Mouse (Mus musculus) heart, adult 8-10 months (tissue): ENCODE data around the gene Thy1. TPM values are rescaled to one million over a fixed set of nuclear protein-coding genes. Genes with fewer than 3 reads are reported as not detected.

Experiments
- DNase-seq: peaks from one replicate; pipeline ENCODE4 v3.0.0; 2022; ENCODE audit warnings: low spot score
- total RNA-seq, 4 experiments: library from RNA; stranded (reverse); gene quantifications; 2 replicates each; pipeline ENCODE4 v1.2.4; 2022

Thy1 gene
- total RNA-seq = 10 to 100 TPM in 2 of 4 experiments, 1 to 10 TPM in 2; 8.9 to 12.4 (median 11.0) TPM

DNA sequence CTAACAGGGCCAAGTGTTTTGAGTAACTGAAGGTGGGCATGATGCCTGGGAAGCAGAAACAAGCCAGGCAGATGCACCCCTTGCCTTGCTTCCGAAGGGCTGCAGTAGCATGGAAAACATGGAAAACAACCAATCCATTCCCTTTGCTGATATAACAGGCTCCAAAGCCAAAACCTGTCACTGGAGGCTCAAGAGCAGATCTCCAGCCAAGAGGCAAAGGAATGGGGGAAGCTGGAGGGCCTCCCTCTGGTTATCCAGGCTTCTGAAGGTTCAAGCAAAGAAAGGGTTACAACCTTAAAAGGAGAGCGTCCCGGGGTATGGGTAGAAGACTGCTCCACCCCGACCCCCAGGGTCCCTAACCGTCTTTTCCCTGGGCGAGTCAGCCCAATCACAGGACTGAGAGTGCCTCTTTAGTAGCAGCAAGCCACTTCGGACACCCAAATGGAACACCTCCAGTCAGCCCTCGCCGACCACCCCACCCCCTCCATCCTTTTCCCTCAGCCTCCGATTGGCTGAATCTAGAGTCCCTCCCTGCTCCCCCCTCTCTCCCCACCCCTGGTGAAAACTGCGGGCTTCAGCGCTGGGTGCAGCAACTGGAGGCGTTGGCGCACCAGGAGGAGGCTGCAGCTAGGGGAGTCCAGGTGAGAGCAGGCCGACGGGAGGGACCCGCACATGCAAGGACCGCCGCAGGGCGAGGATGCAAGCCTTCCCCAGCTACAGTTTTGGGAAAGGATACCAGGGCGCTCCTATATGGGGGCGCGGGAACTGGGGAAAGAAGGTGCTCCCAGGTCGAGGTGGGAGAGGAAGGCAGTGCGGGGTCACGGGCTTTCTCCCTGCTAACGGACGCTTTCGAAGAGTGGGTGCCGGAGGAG is at the start of gene Thy1:
Gene Thy1, plus strand, starts transcription at position 549 of the 872 bp plus-strand sequence.
- DNase-seq = peak; percentile 26

GRCm38 (mm10) chr9:43997681-43998080 is 45.5 kb upstream of the Thy1 start:
- no peak for DNase-seq

DNA sequence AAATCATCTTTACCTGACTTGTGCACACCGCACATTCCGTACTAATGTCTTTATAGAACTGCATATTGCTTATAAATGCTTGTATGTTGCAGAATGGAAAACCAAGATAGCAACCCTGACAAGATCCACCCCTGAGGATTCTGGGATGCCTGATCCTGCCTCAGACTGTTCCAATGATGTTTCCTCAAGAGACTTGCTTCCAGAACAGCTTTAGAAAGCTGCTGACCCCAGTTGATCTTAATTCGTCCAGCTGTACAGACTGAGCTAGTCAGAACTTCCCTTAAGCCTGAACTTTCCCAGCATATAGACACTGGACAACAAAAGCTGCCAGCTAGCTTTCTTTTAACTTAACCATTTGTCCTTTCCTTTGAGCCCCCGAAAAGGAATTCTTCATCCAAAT is 44.3 kb upstream of the Thy1 start:
- no peak for DNase-seq

- DNase-seq = no peak
Observed at GRCm38 (mm10) chr9:44004362-44004761, 38.8 kb upstream of the Thy1 start.

GRCm38 (mm10) chr9:44005305-44005704 is 37.9 kb upstream of the Thy1 start:
- DNase-seq = no peak

DNA sequence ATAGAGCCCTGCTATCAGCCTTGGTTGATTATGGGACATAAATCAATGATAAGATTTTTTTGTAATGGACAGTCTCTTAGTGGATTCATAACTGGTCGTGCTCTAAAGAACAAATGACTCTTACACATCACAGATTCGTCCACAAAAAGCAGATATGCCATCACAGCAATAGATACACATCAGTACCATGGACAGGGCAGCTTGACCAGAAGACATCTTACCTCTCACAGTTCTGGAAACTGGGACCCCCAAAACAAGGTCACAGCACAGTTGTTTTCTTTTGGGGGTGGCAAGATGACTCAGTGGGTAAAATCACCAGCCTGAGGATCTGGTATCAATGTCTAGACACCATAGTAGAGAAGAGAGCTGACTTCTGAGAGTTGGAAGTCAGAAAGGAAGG is 35.9 kb upstream of the Thy1 start:
- DNase-seq = no peak

- DNase-seq = no peak
Observed at GRCm38 (mm10) chr9:44007991-44008390, 35.2 kb upstream of the Thy1 start.

DNA sequence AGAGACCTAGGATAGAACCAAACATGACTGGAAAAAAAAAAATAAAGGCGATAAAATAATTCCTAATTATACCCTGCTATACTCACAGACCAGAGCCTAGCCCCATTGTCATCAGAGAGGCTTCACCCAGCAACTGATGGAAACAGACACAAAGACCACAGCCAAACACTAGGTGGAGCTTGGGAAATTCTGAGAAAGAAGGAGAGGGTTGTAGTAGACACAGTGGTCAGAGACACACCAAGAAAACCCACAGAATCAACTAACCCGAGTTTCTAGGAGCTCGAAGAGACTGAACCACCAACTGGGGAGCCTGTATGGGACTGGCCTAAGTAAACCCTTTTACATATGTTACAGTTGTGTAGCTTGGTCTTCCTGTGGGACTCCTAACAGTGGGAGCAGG is 32.3 kb upstream of the Thy1 start:
- no peak for DNase-seq

GRCm38 (mm10) chr9:44011668-44012067 is 31.5 kb upstream of the Thy1 start:
- no peak for DNase-seq

- no peak for DNase-seq
Observed at GRCm38 (mm10) chr9:44012164-44012563, 31.0 kb upstream of the Thy1 start.

- DNase-seq = no peak
Observed at GRCm38 (mm10) chr9:44012761-44013301, 30.4 kb upstream of the Thy1 start.

GRCm38 (mm10) chr9:44013781-44014180 is 29.4 kb upstream of the Thy1 start:
- DNase-seq = no peak

DNA sequence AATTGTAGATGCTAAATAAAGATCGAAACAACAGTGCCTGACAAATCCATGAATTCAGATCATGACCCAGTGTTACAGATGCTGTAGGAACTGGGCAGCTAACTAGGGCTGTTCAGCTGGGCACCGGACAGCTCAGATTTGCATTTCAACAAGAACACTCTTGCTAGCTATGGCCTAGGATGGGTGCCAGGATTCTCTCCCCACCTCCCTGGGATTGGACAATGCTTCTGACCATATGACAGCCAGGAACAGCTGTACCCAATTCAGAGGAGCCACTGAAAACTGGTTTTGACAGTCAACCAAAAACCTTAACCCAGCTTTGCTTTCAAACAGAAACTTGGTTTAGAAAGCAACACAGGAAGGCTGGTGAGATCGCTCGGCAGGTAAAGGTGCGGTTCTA is 26.9 kb upstream of the Thy1 start:
- DNase-seq = no peak

DNA sequence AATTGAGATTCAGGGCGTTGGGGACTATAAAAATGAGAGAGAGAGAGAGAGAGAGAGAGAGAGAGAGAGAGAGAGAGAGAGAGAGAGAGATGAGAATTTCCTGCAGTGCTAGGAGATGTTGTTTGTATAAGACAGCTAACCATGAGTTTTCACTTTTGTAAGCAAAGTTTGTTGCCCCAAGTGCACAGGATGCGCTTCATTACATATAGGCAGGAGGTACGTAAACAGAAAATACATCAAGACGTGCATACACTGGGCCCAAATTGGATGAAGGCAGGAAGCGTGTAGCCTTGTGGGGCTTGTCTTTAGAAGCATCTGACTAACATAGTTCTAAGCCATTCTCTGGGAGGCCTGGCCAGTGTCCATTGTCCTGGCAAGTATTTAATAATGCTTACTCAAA is 25.3 kb upstream of the Thy1 start:
- no peak for DNase-seq

GRCm38 (mm10) chr9:44020001-44020400 is 23.2 kb upstream of the Thy1 start:
- DNase-seq = no peak

DNA sequence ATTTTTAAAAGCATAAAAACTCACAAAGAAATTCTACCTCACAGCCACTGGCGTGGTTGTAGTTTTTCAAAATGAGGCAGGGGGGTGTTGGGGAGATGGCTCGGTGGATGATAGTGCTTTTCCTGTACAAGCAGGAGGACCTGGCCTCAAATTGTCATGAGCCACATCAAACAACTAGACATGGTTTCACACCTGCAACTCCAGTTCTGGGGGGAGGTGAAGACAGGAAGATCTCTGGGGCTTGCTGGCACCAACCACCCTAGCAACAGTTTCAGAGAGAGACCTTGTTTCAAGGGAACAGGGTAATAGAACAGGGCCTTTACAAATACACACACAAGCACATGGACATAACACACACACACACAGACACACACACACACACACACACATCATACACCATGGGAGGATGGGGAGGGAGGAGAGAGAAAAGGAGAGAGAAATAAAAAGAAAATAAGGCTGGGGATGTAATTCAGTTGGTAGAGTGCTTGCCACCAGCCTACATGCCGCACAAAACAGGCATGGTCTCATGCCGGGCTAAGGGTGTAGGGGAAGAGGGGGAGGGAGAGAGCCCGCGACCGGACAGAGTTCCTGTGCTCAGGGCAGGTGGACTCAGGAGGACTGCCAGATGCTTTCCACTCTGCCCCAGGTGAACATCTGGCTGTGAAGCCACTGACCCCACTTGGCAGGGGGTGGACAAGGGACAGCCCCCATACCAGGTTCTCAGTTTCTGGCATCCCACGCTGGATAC is 20.9 kb upstream of the Thy1 start:
- no peak for DNase-seq

- no peak for DNase-seq
Observed at GRCm38 (mm10) chr9:44024096-44024495, 19.1 kb upstream of the Thy1 start.

DNA sequence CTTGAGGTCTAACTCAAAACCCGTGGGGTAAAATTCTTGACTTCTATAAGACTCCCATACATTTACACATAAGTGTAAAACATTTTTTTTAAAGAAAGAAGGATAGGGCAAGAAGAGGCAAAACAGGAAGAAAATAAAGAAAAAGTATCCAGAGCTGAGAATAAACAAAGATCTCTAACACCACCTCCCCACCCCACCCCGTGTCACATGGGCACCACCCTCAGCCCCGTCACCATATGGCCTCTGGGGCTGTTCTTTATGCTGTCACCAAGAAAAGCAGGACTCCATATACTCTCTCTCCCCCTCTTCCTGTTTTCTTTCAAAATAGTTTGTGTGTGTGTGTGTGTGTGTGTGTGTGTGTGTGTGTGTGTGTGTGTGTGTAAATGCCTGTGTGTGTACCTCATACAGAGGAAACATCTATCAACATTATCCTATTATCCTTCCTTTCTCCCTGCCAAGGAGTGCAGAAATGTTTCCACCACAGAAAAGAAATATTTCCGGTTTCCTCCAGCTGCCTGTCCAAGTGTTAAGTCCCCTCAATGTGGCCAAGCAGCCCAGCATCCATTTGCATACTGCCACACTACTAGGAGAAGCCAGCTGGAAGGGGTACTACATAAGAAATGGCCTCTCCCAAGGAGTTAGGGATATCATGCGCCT is 13.5 kb upstream of the Thy1 start:
- no peak for DNase-seq

DNA sequence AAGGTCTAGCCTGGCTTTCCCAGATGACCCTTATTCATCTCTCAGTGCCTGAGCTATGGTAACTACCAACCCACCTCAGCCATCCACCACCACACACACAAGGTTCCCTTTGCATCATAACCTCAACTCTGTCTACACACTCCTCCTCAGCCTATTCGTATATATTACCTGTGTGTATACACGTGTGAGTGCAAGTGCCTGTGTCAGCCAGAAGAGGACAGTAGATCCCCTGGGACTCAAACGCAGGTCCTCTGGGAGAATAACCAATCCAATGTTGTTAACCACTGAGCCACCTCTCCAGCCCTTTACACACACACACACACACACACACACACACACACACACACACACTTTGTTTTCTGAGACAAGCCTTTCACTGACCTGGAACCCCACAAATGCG is 12.5 kb upstream of the Thy1 start:
- no peak for DNase-seq

- DNase-seq = no peak
Observed at GRCm38 (mm10) chr9:44031079-44031478, 12.1 kb upstream of the Thy1 start.

- no peak for DNase-seq
Observed at GRCm38 (mm10) chr9:44031946-44032345, 11.2 kb upstream of the Thy1 start.

GRCm38 (mm10) chr9:44033317-44033716 is 9.9 kb upstream of the Thy1 start:
- DNase-seq = no peak
